Mouse (Mus musculus): ENCODE data around the gene Rcan1. TPM values are rescaled to one million over a fixed set of nuclear protein-coding genes. Genes with fewer than 3 reads are reported as not detected.
A peak's percentile ranks its signal among the peaks of the same experiment; 100 is the strongest.

Rcan1 gene
- polyA plus RNA-seq, 1 experiment from 2014 or later: 103 TPM

GRCm38 (mm10) chr16:92467041-92467440, 3.6 kb downstream of the Rcan1 start:
- Histone ChIP-seq H3K36me3 (peaks cover 2% of the 10 kb centered on the region; the same call in 1 of the 2 replicates), H3K27me3 (replicated peaks) (peaks cover 4% of the 10 kb centered on the region; the same call in 1 of the 2 replicates), H3K4me3 (no peak overlapping the region), H3K4me1 (peaks cover 31% of the 10 kb centered on the region), H3K4me2 (no peak overlapping the region), H3K27ac (replicated peaks) (no peak overlapping the region), H3K9me3 (no peaks in the 10 kb centered on the region), H3K9ac (no peak overlapping the region)
- WGBS: 80% methylated on average over 5 of the region's 5 CpGs
- no peak for ATAC-seq (ENCODE audit: extremely low read depth, insufficient number of reproducible peaks, low FRiP score, low TSS enrichment)

GRCm38 (mm10) chr16:92465642-92466526, 4.8 kb downstream of the Rcan1 start:
- H3K4me3 ChIP-seq: peak overlapping the region; percentile 82
- H3K27me3 ChIP-seq (replicated peaks): peaks cover 4% of the 10 kb centered on the region; the same call in 1 of the 2 replicates
- peak overlapping the region; percentile 95 for H3K9ac ChIP-seq
- peak; percentile 98 for ATAC-seq (ENCODE audit: extremely low read depth, insufficient number of reproducible peaks, low FRiP score, low TSS enrichment)
- H3K36me3 ChIP-seq: peaks cover 6% of the 10 kb centered on the region; the same call in 1 of the 2 replicates
- peak overlapping the region; percentile 80 for H3K4me2 ChIP-seq
- WGBS: under 1% methylated on average over 93 of the region's 94 CpGs
- no peaks in the 10 kb centered on the region for H3K9me3 ChIP-seq
- H3K4me1 ChIP-seq: peaks cover 36% of the 10 kb centered on the region
- H3K27ac ChIP-seq (replicated peaks): peak overlapping the region; percentile 71

- no peak for ATAC-seq (ENCODE audit: extremely low read depth, insufficient number of reproducible peaks, low FRiP score, low TSS enrichment)
- peak overlapping the region; percentile 71 for H3K27ac ChIP-seq (replicated peaks)
Measured at GRCm38 (mm10) chr16:92465226-92465625, 5.4 kb downstream of the Rcan1 start.

GRCm38 (mm10) chr16:92464390-92464972, 6.2 kb downstream of the Rcan1 start:
- H3K9ac ChIP-seq: peak overlapping the region; percentile 95
- H3K4me2 ChIP-seq: peak overlapping the region; percentile 80
- peak overlapping the region; percentile 82 for H3K4me3 ChIP-seq
- no peak for ATAC-seq (ENCODE audit: extremely low read depth, insufficient number of reproducible peaks, low FRiP score, low TSS enrichment)
- 19% methylated on average over 14 of the region's 14 CpGs for WGBS
- H3K9me3 ChIP-seq: no peaks in the 10 kb centered on the region
- H3K27me3 ChIP-seq (replicated peaks): peaks cover 4% of the 10 kb centered on the region; the same call in 1 of the 2 replicates
- H3K4me1 ChIP-seq: peaks cover 36% of the 10 kb centered on the region
- peak overlapping the region; percentile 71 for H3K27ac ChIP-seq (replicated peaks)
- H3K36me3 ChIP-seq: peaks cover 6% of the 10 kb centered on the region; the same call in 1 of the 2 replicates

More at GRCm38 (mm10) chr16:92465226-92465625, 5.4 kb downstream of the Rcan1 start:
- Histone ChIP-seq H3K4me1 (peaks cover 36% of the 10 kb centered on the region), H3K9ac (peak overlapping the region; percentile 95), H3K4me2 (peak overlapping the region; percentile 80), H3K27me3 (replicated peaks) (peaks cover 4% of the 10 kb centered on the region; the same call in 1 of the 2 replicates), H3K4me3 (peak overlapping the region; percentile 82), H3K9me3 (no peaks in the 10 kb centered on the region), H3K36me3 (peaks cover 6% of the 10 kb centered on the region; the same call in 1 of the 2 replicates)
- 4% methylated on average over 10 of the region's 10 CpGs for WGBS

GRCm38 (mm10) chr16:92461412-92461811, 9.3 kb downstream of the Rcan1 start:
- no peaks in the 10 kb centered on the region for H3K9me3 ChIP-seq
- 67% methylated on average over 6 of the region's 6 CpGs for WGBS
- peaks cover 6% of the 10 kb centered on the region; the same call in 1 of the 2 replicates for H3K36me3 ChIP-seq
- peak overlapping the region; percentile 8; the same call in 1 of the 2 replicates for H3K9ac ChIP-seq
- peaks cover 18% of the 10 kb centered on the region for H3K27me3 ChIP-seq (replicated peaks)
- peaks cover 41% of the 10 kb centered on the region for H3K4me1 ChIP-seq
- ATAC-seq (ENCODE audit: extremely low read depth, insufficient number of reproducible peaks, low FRiP score, low TSS enrichment): no peak
- H3K27ac ChIP-seq (replicated peaks): no peak overlapping the region
- H3K4me2 ChIP-seq: no peak overlapping the region
- no peak overlapping the region for H3K4me3 ChIP-seq

- no peak overlapping the region for H3K9ac ChIP-seq
- no peak overlapping the region for H3K4me3 ChIP-seq
- no peaks in the 10 kb centered on the region for H3K9me3 ChIP-seq
- ATAC-seq (ENCODE audit: extremely low read depth, insufficient number of reproducible peaks, low FRiP score, low TSS enrichment): peak; percentile 40; the same call in 1 of the 2 replicates
- H3K4me1 ChIP-seq: peaks cover 26% of the 10 kb centered on the region
- WGBS: 12% methylated on average over 7 of the region's 7 CpGs
- H3K4me2 ChIP-seq: no peak overlapping the region
- H3K27ac ChIP-seq (replicated peaks): no peak overlapping the region
- H3K27me3 ChIP-seq (replicated peaks): peaks cover 50% of the 10 kb centered on the region
- H3K36me3 ChIP-seq: peaks cover 14% of the 10 kb centered on the region; the same call in 1 of the 2 replicates
Measured at GRCm38 (mm10) chr16:92457594-92457993, 13.1 kb downstream of the Rcan1 start.

- Histone ChIP-seq H3K27me3 (replicated peaks) (peaks cover 51% of the 10 kb centered on the region), H3K4me3 (no peak overlapping the region)
- 91% methylated on average over 5 of the region's 5 CpGs for WGBS
Measured at GRCm38 (mm10) chr16:92455969-92456368, 14.7 kb downstream of the Rcan1 start.

GRCm38 (mm10) chr16:92455488-92455887, 15.2 kb downstream of the Rcan1 start:
- H3K27me3 ChIP-seq (replicated peaks): peaks cover 56% of the 10 kb centered on the region

More at GRCm38 (mm10) chr16:92455969-92456368, 14.7 kb downstream of the Rcan1 start:
- no peak overlapping the region for H3K27ac ChIP-seq (replicated peaks)
- H3K9ac ChIP-seq: no peak overlapping the region
- no peak for ATAC-seq (ENCODE audit: extremely low read depth, insufficient number of reproducible peaks, low FRiP score, low TSS enrichment)
- no peaks in the 10 kb centered on the region for H3K9me3 ChIP-seq
- H3K36me3 ChIP-seq: peaks cover 9% of the 10 kb centered on the region
- peaks cover 38% of the 10 kb centered on the region for H3K4me1 ChIP-seq
- H3K4me2 ChIP-seq: no peak overlapping the region

GRCm38 (mm10) chr16:92454495-92454894, 16.2 kb downstream of the Rcan1 start:
- Histone ChIP-seq H3K36me3 (peaks cover 16% of the 10 kb centered on the region), H3K4me3 (no peak overlapping the region), H3K9ac (no peak overlapping the region), H3K27ac (replicated peaks) (no peak overlapping the region), H3K4me2 (no peak overlapping the region), H3K27me3 (replicated peaks) (peaks cover 66% of the 10 kb centered on the region), H3K4me1 (peaks cover 41% of the 10 kb centered on the region), H3K9me3 (no peaks in the 10 kb centered on the region)
- WGBS: 81% methylated on average over 18 of the region's 18 CpGs
- ATAC-seq (ENCODE audit: extremely low read depth, insufficient number of reproducible peaks, low FRiP score, low TSS enrichment): no peak

More at GRCm38 (mm10) chr16:92455488-92455887, 15.2 kb downstream of the Rcan1 start:
- Histone ChIP-seq H3K9me3 (no peaks in the 10 kb centered on the region), H3K36me3 (peaks cover 14% of the 10 kb centered on the region), H3K9ac (no peak overlapping the region), H3K4me3 (no peak overlapping the region), H3K4me1 (peaks cover 41% of the 10 kb centered on the region), H3K4me2 (no peak overlapping the region), H3K27ac (replicated peaks) (no peak overlapping the region)
- 75% methylated on average over 8 of the region's 8 CpGs for WGBS
- no peak for ATAC-seq (ENCODE audit: extremely low read depth, insufficient number of reproducible peaks, low FRiP score, low TSS enrichment)

GRCm38 (mm10) chr16:92454002-92454401, 16.7 kb downstream of the Rcan1 start:
- no peak overlapping the region for H3K4me2 ChIP-seq
- H3K27me3 ChIP-seq (replicated peaks): peaks cover 67% of the 10 kb centered on the region
- no peak overlapping the region for H3K9ac ChIP-seq
- peaks cover 41% of the 10 kb centered on the region for H3K4me1 ChIP-seq
- no peak overlapping the region for H3K4me3 ChIP-seq
- peaks cover 20% of the 10 kb centered on the region for H3K36me3 ChIP-seq
- 90% methylated on average over 7 of the region's 7 CpGs for WGBS
- H3K27ac ChIP-seq (replicated peaks): no peak overlapping the region
- ATAC-seq (ENCODE audit: extremely low read depth, insufficient number of reproducible peaks, low FRiP score, low TSS enrichment): no peak
- no peaks in the 10 kb centered on the region for H3K9me3 ChIP-seq

- 47% methylated on average over 8 of the region's 8 CpGs for WGBS
- H3K9me3 ChIP-seq: no peaks in the 10 kb centered on the region
- no peak for ATAC-seq (ENCODE audit: extremely low read depth, insufficient number of reproducible peaks, low FRiP score, low TSS enrichment)
- H3K9ac ChIP-seq: peak overlapping the region; percentile 42; the same call in 1 of the 2 replicates
- peaks cover 36% of the 10 kb centered on the region for H3K4me1 ChIP-seq
- peaks cover 25% of the 10 kb centered on the region for H3K36me3 ChIP-seq
- peaks cover 79% of the 10 kb centered on the region for H3K27me3 ChIP-seq (replicated peaks)
- H3K27ac ChIP-seq (replicated peaks): no peak overlapping the region
- H3K4me2 ChIP-seq: no peak overlapping the region
- H3K4me3 ChIP-seq: no peak overlapping the region
Measured at GRCm38 (mm10) chr16:92452609-92453008, 18.1 kb downstream of the Rcan1 start.

Measured in heart, embryonic 13.5 days (tissue).